Mouse (Mus musculus): ENCODE measurements around the gene Tmem198. TPM values are rescaled to one million over a fixed set of nuclear protein-coding genes. Genes with fewer than 3 reads are reported as not detected.
A peak's percentile ranks its signal among the peaks of the same experiment; 100 is the strongest.

Tmem198 gene
- polyA plus RNA-seq, 1 experiment from 2014 or later: 12.3 TPM

DNA sequence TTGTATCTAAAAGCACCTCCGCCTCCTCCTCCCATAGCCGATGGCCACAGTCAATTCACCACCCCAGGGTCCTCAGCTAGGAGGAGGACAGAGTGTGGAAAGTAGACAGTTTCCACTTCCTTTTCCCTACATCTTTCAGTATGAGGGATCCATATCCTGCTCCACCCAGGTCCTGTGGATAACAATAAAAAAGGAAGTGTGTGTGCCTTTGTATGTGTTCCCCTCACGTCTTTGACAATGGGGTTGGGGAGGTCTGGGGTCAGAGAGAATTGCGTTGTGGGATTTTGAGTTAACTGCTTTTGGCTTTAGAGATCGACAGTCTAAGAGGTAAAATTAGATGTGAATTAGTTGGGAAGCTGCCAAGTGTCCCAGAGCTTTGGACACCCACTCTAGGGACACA is 30.8 kb downstream of the Tmem198 start:
- Histone ChIP-seq H3K9me3 (ENCODE audit: control insufficient read depth, low read length) (no peaks in the 10 kb centered on the region), H3K27me3 (ENCODE audit: control insufficient read depth, insufficient read depth, low read length) (0 out of 2 replicates have a peak, but pooled peaks cover 2% of the 10 kb centered on the region), H3K4me3 (ENCODE audit: low read depth, low read length) (no peak overlapping the region), H3K36me3 (ENCODE audit: control insufficient read depth, insufficient read depth, low read length) (no peaks in the 10 kb centered on the region), H3K27ac (ENCODE audit: low read depth, low read length) (no peak overlapping the region), H3K9ac (ENCODE audit: low read length) (no peak overlapping the region), H3K4me1 (ENCODE audit: control insufficient read depth, insufficient read depth, low read length) (0 out of 2 replicates have a peak, but pooled peaks cover 3% of the 10 kb centered on the region), H3K4me2 (ENCODE audit: low read depth) (no peak overlapping the region)
- ATAC-seq (ENCODE audit: insufficient read depth, low FRiP score, low TSS enrichment) (no peak), DNase-seq (ENCODE audit: low spot score) (no peak)
- WGBS: 81% methylated on average over 5 of the region's 5 CpGs

- Histone ChIP-seq H3K27ac (ENCODE audit: low read depth, low read length) (no peak overlapping the region), H3K4me2 (ENCODE audit: low read depth) (no peak overlapping the region), H3K4me1 (ENCODE audit: control insufficient read depth, insufficient read depth, low read length) (0 out of 2 replicates have a peak, but pooled peaks cover 3% of the 10 kb centered on the region), H3K9ac (ENCODE audit: low read length) (no peak overlapping the region), H3K36me3 (ENCODE audit: control insufficient read depth, insufficient read depth, low read length) (no peaks in the 10 kb centered on the region), H3K9me3 (ENCODE audit: control insufficient read depth, low read length) (no peaks in the 10 kb centered on the region), H3K4me3 (ENCODE audit: low read depth, low read length) (no peak overlapping the region), H3K27me3 (ENCODE audit: control insufficient read depth, insufficient read depth, low read length) (no peaks in the 10 kb centered on the region)
- no peak for ATAC-seq (ENCODE audit: insufficient read depth, low FRiP score, low TSS enrichment)
- no peak for DNase-seq (ENCODE audit: low spot score)
- WGBS: 68% methylated on average over 4 of the region's 4 CpGs
These were observed 32.3 kb downstream of the Tmem198 start for GRCm38 (mm10) chr1:75511437-75512210.

GRCm38 (mm10) chr1:75512550-75512949 is 33.2 kb downstream of the Tmem198 start:
- ATAC-seq (ENCODE audit: insufficient read depth, low FRiP score, low TSS enrichment): no peak

DNA sequence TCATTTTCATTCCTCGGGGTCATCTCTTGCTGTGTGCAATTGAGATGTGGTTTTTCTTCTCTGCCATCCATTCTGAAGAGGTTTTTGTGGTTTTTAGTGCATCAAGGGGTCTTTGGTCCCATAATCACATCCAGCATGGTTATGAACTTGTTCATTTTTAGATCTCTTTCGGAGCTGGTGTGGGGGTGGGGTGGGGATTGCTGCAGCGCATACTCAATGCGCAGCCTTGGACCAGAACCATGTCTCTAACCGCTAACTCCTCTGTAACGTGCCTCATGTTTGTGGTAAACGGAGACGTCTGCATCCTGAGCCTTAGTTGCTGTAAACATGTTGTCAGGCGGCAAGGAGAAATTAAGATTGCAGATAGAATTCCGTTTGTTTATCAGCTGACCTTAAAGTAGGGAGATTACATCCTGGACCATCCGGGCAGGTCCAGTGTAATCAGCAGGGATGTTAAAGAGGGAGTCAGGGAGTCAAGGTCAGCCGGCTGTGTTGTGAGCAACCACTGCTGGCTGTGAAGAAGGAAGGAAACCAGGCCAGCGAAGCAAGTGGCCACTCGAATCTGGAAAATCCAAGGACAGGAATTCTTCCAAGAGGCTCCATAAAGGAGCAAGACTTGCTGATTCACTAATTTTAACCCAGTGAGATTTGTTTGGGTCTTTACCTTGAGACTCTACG is 37.5 kb downstream of the Tmem198 start:
- Histone ChIP-seq H3K4me2 (ENCODE audit: low read depth) (no peak overlapping the region), H3K27ac (ENCODE audit: low read depth, low read length) (no peak overlapping the region), H3K9me3 (ENCODE audit: control insufficient read depth, low read length) (no peaks in the 10 kb centered on the region), H3K27me3 (ENCODE audit: control insufficient read depth, insufficient read depth, low read length) (no peaks in the 10 kb centered on the region), H3K36me3 (ENCODE audit: control insufficient read depth, insufficient read depth, low read length) (no peaks in the 10 kb centered on the region), H3K4me3 (ENCODE audit: low read depth, low read length) (no peak overlapping the region), H3K9ac (ENCODE audit: low read length) (no peak overlapping the region), H3K4me1 (ENCODE audit: control insufficient read depth, insufficient read depth, low read length) (no peaks in the 10 kb centered on the region)
- ATAC-seq (ENCODE audit: insufficient read depth, low FRiP score, low TSS enrichment): no peak
- no peak for DNase-seq (ENCODE audit: low spot score)
- WGBS: 84% methylated on average over 15 of the region's 15 CpGs

More at GRCm38 (mm10) chr1:75512550-75512949, 33.2 kb downstream of the Tmem198 start:
- H3K9ac ChIP-seq (ENCODE audit: low read length): no peak overlapping the region
- H3K4me2 ChIP-seq (ENCODE audit: low read depth): no peak overlapping the region
- H3K36me3 ChIP-seq (ENCODE audit: control insufficient read depth, insufficient read depth, low read length): no peaks in the 10 kb centered on the region
- H3K4me3 ChIP-seq (ENCODE audit: low read depth, low read length): no peak overlapping the region
- no peak overlapping the region for H3K27ac ChIP-seq (ENCODE audit: low read depth, low read length)
- H3K4me1 ChIP-seq (ENCODE audit: control insufficient read depth, insufficient read depth, low read length): no peaks in the 10 kb centered on the region
- DNase-seq (ENCODE audit: low spot score): no peak
- H3K9me3 ChIP-seq (ENCODE audit: control insufficient read depth, low read length): no peaks in the 10 kb centered on the region
- 95% methylated on average over 3 of the region's 3 CpGs for WGBS
- H3K27me3 ChIP-seq (ENCODE audit: control insufficient read depth, insufficient read depth, low read length): no peaks in the 10 kb centered on the region

DNA sequence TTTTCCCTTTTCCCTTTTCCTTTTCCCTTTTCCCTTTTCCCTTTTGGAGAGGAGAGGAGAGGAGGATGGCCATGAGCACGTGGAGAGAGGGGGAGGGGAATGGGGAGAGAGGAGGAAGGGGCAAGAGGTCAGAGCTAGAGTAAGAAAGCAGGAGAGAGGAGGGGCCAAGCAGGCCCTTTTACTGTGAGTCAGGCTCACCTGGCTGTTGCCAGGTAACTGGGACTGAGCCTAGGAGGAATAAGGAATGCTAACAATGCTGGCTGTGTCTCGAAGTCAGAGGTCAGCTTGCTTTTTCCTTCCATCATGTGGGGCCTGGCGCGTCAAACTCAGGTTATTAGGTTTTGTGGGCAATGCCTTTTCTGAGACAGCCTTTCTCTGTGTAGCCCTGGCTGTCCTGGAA is 38.7 kb downstream of the Tmem198 start:
- no peak for ATAC-seq (ENCODE audit: insufficient read depth, low FRiP score, low TSS enrichment)
- DNase-seq (ENCODE audit: low spot score): no peak

GRCm38 (mm10) chr1:75518427-75518826 is 39.1 kb downstream of the Tmem198 start:
- 86% methylated on average over 4 of the region's 4 CpGs for WGBS
- DNase-seq (ENCODE audit: low spot score) (no peak), ATAC-seq (ENCODE audit: insufficient read depth, low FRiP score, low TSS enrichment) (no peak)
- Histone ChIP-seq H3K27me3 (ENCODE audit: control insufficient read depth, insufficient read depth, low read length) (no peaks in the 10 kb centered on the region), H3K9me3 (ENCODE audit: control insufficient read depth, low read length) (no peaks in the 10 kb centered on the region), H3K36me3 (ENCODE audit: control insufficient read depth, insufficient read depth, low read length) (no peaks in the 10 kb centered on the region), H3K9ac (ENCODE audit: low read length) (no peak overlapping the region), H3K27ac (ENCODE audit: low read depth, low read length) (no peak overlapping the region), H3K4me2 (ENCODE audit: low read depth) (no peak overlapping the region), H3K4me3 (ENCODE audit: low read depth, low read length) (no peak overlapping the region), H3K4me1 (ENCODE audit: control insufficient read depth, insufficient read depth, low read length) (no peaks in the 10 kb centered on the region)

More for the DNA sequence above, 38.7 kb downstream of the Tmem198 start:
- Histone ChIP-seq H3K36me3 (ENCODE audit: control insufficient read depth, insufficient read depth, low read length) (no peaks in the 10 kb centered on the region), H3K4me1 (ENCODE audit: control insufficient read depth, insufficient read depth, low read length) (no peaks in the 10 kb centered on the region), H3K4me3 (ENCODE audit: low read depth, low read length) (no peak overlapping the region), H3K4me2 (ENCODE audit: low read depth) (no peak overlapping the region), H3K27me3 (ENCODE audit: control insufficient read depth, insufficient read depth, low read length) (no peaks in the 10 kb centered on the region), H3K9ac (ENCODE audit: low read length) (no peak overlapping the region), H3K9me3 (ENCODE audit: control insufficient read depth, low read length) (no peaks in the 10 kb centered on the region), H3K27ac (ENCODE audit: low read depth, low read length) (no peak overlapping the region)
- WGBS: 75% methylated on average over 3 of the region's 4 CpGs

GRCm38 (mm10) chr1:75519576-75519975 is 40.2 kb downstream of the Tmem198 start:
- Histone ChIP-seq H3K27me3 (ENCODE audit: control insufficient read depth, insufficient read depth, low read length) (no peaks in the 10 kb centered on the region), H3K27ac (ENCODE audit: low read depth, low read length) (no peak overlapping the region), H3K36me3 (ENCODE audit: control insufficient read depth, insufficient read depth, low read length) (no peaks in the 10 kb centered on the region), H3K9me3 (ENCODE audit: control insufficient read depth, low read length) (no peaks in the 10 kb centered on the region), H3K4me3 (ENCODE audit: low read depth, low read length) (no peak overlapping the region), H3K4me1 (ENCODE audit: control insufficient read depth, insufficient read depth, low read length) (no peaks in the 10 kb centered on the region), H3K9ac (ENCODE audit: low read length) (no peak overlapping the region), H3K4me2 (ENCODE audit: low read depth) (no peak overlapping the region)
- DNase-seq (ENCODE audit: low spot score) (no peak), ATAC-seq (ENCODE audit: insufficient read depth, low FRiP score, low TSS enrichment) (no peak)
- 85% methylated on average over 5 of the region's 5 CpGs for WGBS

GRCm38 (mm10) chr1:75521321-75522031 is 42.1 kb downstream of the Tmem198 start, which contains the start of gene Stk11ip:
Gene Stk11ip, plus strand, starts transcription at chr1:75521529.
- no peaks in the 10 kb centered on the region for H3K27me3 ChIP-seq (ENCODE audit: control insufficient read depth, insufficient read depth, low read length)
- DNase-seq (ENCODE audit: low spot score): peak; percentile 96

More at GRCm38 (mm10) chr1:75521321-75522031, 42.1 kb downstream of the Tmem198 start, which contains the start of gene Stk11ip:
- Histone ChIP-seq H3K9me3 (ENCODE audit: control insufficient read depth, low read length) (no peaks in the 10 kb centered on the region), H3K4me2 (ENCODE audit: low read depth) (peak within 1 kb of the TSS; percentile 51), H3K4me3 (ENCODE audit: low read depth, low read length) (peak within 1 kb of the TSS; percentile 59), H3K9ac (ENCODE audit: low read length) (peak within 1 kb of the TSS; percentile 45), H3K4me1 (ENCODE audit: control insufficient read depth, insufficient read depth, low read length) (no peaks in the 10 kb centered on the region), H3K27ac (ENCODE audit: low read depth, low read length) (peak within 1 kb of the TSS; percentile 80), H3K36me3 (ENCODE audit: control insufficient read depth, insufficient read depth, low read length) (0 out of 2 replicates have a peak, but pooled peaks cover 2% of the 10 kb centered on the region)
- WGBS: under 1% methylated on average over 46 of the region's 46 CpGs
- peak; percentile 93 for ATAC-seq (ENCODE audit: insufficient read depth, low FRiP score, low TSS enrichment)
